Mouse (Mus musculus) heart, postnatal 10 days (tissue): ENCODE results near the gene Ebi3. TPM values are rescaled to one million over a fixed set of nuclear protein-coding genes. Genes with fewer than 3 reads are reported as not detected.
"Not testable (repeated sequence)": the region's sequence is repeated elsewhere in the genome, so short reads cannot be mapped to it uniquely, and the experiment has no call there.

Source experiments
- DNase-seq, 2 experiments: peaks; one replicate each; pipeline ENCODE4 v3.0.0; 2021
- intact Hi-C: fragments of 180-260 bp; cut with DNase I; formaldehyde crosslinking; loops from one replicate; pipeline ENCODE4 v1.15.1; 2025
- total RNA-seq, 2 experiments: library from RNA; stranded (reverse); gene quantifications; 2 replicates each; pipeline ENCODE4 v1.2.3; 2021

The Ebi3 gene
- under 1 TPM; 0.22 to 0.82 TPM for total RNA-seq

- no peak for DNase-seq
- intact Hi-C loops = no loop called here
Measured at GRCm38 (mm10) chr17:55952447-55953027, at the start of gene Ebi3. TSS of gene Ebi3 (plus strand) at chr17:55952640.

- intact Hi-C loops = no loop called here
- no peak for DNase-seq
Measured at GRCm38 (mm10) chr17:55903087-55903486, 49.4 kb upstream of the Ebi3 start.

GRCm38 (mm10) chr17:55903687-55904086 lies 48.8 kb upstream of the Ebi3 start:
- intact Hi-C loops = no loop called here
- DNase-seq = no peak

- no peak for DNase-seq
- intact Hi-C loops = no loop called here
Measured at GRCm38 (mm10) chr17:55904131-55904530, 48.3 kb upstream of the Ebi3 start.

GRCm38 (mm10) chr17:55906669-55907068 lies 45.8 kb upstream of the Ebi3 start:
- intact Hi-C loops = no loop called here
- DNase-seq = no peak

GRCm38 (mm10) chr17:55931553-55932502 lies 20.6 kb upstream of the Ebi3 start:
- intact Hi-C loops = no loop called here
- peak; percentile 39 to 45 for DNase-seq

GRCm38 (mm10) chr17:55932635-55933034 lies 19.8 kb upstream of the Ebi3 start:
- DNase-seq = no peak
- intact Hi-C loops = no loop called here

- intact Hi-C loops = no loop called here
- no peak for DNase-seq
Measured at GRCm38 (mm10) chr17:55933191-55933590, 19.2 kb upstream of the Ebi3 start.

GRCm38 (mm10) chr17:55944387-55944865 lies 8.0 kb upstream of the Ebi3 start:
- DNase-seq, intact Hi-C loops: not testable (repeated sequence)

- intact Hi-C loops = not testable (repeated sequence)
- peak; percentile 95 to 96 for DNase-seq
Measured at GRCm38 (mm10) chr17:55944866-55945682, 7.4 kb upstream of the Ebi3 start.

GRCm38 (mm10) chr17:55945696-55946095 lies 6.7 kb upstream of the Ebi3 start:
- intact Hi-C loops = no loop called here
- DNase-seq = no peak

GRCm38 (mm10) chr17:55948647-55949046 lies 3.8 kb upstream of the Ebi3 start:
- intact Hi-C loops = no loop called here
- DNase-seq = no peak

- no peak for DNase-seq
- intact Hi-C loops = no loop called here
Measured at GRCm38 (mm10) chr17:55949400-55949799, 3.0 kb upstream of the Ebi3 start, which contains the start of gene Zfp119b. TSS of gene Zfp119b (minus strand) at chr17:55949500.

GRCm38 (mm10) chr17:55950601-55951000 lies 1.8 kb upstream of the Ebi3 start:
- intact Hi-C loops = no loop called here
- DNase-seq = no peak

GRCm38 (mm10) chr17:55952041-55952440 lies 399 bp upstream of the Ebi3 start:
- no peak for DNase-seq
- intact Hi-C loops = no loop called here

GRCm38 (mm10) chr17:55953751-55954150 lies 1.3 kb downstream of the Ebi3 start:
- intact Hi-C loops = no loop called here
- DNase-seq = no peak

GRCm38 (mm10) chr17:55954229-55954628 lies 1.8 kb downstream of the Ebi3 start:
- DNase-seq = no peak
- intact Hi-C loops = no loop called here

- intact Hi-C loops = loop anchor here (2.0 to 5.0 kb wide), 2 partner anchors 253 to 296 kb away; no protein-coding TSS in a partner anchor
- DNase-seq = peak; percentile 43 to 53
Measured at GRCm38 (mm10) chr17:55956129-55956528, 3.7 kb downstream of the Ebi3 start.

GRCm38 (mm10) chr17:55956591-55956990 lies 4.2 kb downstream of the Ebi3 start:
- DNase-seq = no peak
- intact Hi-C loops = loop anchor here (2.0 to 5.0 kb wide), 2 partner anchors 254 to 296 kb away; no protein-coding TSS in a partner anchor

- intact Hi-C loops = loop anchor here (2.0 to 5.0 kb wide), 2 partner anchors 254 to 295 kb away; no protein-coding TSS in a partner anchor
Measured at GRCm38 (mm10) chr17:55957168-55957567, 4.7 kb downstream of the Ebi3 start.

More at GRCm38 (mm10) chr17:55957168-55957567, 4.7 kb downstream of the Ebi3 start:
- DNase-seq = peak; percentile 66 to 82
